Mouse (Mus musculus) brain, embryonic 18.5 days (tissue): Measurements from ENCODE around the gene Krt26.

ENCODE experiments used
- DNase-seq: peaks from one replicate; pipeline ENCODE4 v3.0.0-alpha.2; 2012; ENCODE audit warnings: low read depth, low spot score

Krt26 gene

DNA sequence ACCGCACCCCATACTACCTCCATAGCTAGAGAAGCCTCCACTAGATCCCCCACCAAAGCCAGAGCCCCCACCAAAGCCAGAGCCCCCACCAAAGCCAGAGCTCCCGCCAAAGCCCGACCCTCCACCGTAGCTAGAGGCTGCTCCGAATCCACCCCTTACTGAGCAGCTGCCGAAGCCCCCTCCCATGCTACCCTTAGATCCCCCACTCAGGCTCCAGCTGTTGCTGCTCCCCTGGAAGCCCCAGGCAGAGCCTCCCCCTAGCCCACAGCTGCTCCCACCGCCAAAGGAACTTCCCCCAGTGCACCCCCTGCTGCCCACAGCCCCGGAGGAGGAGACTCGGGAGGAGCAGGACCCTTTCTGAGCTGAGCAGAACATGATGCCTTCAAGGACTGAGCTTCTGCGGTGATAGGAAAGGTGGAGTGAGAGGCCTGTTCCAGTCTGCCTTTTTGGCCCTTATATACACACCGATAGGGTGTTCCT lies 52.9 kb downstream of the Krt26 start, which contains the start of gene Krt24:
TSS of gene Krt24 (minus strand) at position 430 of the 480 bp plus-strand sequence.
- DNase-seq, result no peak

- DNase-seq, result no peak
Observed at GRCm38 (mm10) chr11:99284011-99284410, 53.8 kb downstream of the Krt26 start.

- DNase-seq, result no peak
Observed at GRCm38 (mm10) chr11:99283334-99283733, 54.4 kb downstream of the Krt26 start.

DNA sequence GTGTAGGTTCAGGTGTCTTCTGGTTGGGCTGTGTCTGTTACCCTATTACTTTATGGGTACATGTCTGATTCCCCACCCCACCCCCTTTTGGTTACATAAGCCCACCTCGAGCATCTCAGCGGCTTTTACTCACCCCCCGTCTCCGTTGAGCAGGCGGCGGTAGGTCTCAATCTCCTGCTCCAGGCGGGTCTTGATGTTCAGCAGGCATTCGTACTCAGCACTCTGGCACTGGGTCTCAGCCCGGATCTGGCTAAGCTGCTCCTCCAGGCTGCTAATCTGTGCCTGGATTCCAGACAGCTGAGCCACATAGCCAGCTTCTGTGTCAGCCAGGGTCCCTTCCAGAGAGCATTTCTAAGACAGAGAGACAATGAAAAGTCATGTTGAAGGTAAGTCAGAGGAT lies 56.6 kb downstream of the Krt26 start:
- no peak for DNase-seq

GRCm38 (mm10) chr11:99279986-99280385 lies 57.8 kb downstream of the Krt26 start:
- DNase-seq, result no peak
